Mouse (Mus musculus): ENCODE data around the gene Ext2. TPM values are rescaled to one million over a fixed set of nuclear protein-coding genes. Genes with fewer than 3 reads are reported as not detected.

The Ext2 gene
- total RNA-seq, 1 experiment from 2014 or later: 28.7 TPM

GRCm38 (mm10) chr2:93699346-93699745, 123.0 kb downstream of the Ext2 start:
- ATAC-seq (replicated peaks; ENCODE audit: low read depth, poor library complexity, severe bottlenecking): no peak

GRCm38 (mm10) chr2:93696181-93696641, 126.2 kb downstream of the Ext2 start:
- ATAC-seq (replicated peaks; ENCODE audit: low read depth, poor library complexity, severe bottlenecking): no peak

- ATAC-seq (replicated peaks; ENCODE audit: low read depth, poor library complexity, severe bottlenecking): no peak
Measured at GRCm38 (mm10) chr2:93693101-93693500, 129.3 kb downstream of the Ext2 start.

DNA sequence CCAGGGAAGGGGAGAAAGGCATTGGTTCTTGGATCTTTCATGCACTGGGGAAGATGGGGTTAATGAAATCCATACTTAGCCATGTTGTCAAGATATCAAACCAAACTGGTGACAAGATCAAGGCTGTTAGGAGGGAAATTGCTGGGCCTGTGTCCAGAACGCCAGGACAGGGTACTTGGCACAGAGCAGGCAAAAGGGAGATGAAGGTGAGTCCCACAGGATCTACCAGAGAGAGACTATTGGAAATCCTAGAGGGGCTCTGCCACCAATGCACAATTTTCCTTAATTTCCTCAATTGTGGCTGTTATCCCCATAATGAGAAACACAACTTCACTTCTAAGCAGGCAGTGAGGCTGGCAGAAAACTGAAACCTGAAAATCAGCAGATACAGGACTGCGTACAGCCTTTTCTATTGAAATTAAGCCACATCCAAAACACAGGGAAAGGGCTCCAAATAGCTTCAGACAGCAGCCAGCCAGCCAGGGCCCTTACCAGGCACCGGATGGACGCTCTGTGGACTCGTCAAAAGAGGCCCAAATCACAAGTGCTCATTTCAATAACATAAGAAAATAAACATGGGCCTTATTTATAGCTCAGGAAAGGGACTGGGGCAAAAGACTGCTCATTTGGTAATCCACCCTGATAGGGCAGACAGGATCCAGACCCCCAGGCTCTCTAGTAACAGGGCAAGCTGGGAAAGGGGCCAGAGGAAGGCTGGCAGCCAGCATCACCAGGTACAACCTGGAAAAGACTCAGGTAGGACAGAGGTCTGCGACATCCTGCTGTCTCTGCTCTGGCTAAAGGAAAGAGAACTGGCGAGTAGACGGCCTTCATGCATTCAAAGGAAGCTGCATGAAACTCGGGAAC, 132.1 kb downstream of the Ext2 start:
- no peak for ATAC-seq (replicated peaks; ENCODE audit: low read depth, poor library complexity, severe bottlenecking)

DNA sequence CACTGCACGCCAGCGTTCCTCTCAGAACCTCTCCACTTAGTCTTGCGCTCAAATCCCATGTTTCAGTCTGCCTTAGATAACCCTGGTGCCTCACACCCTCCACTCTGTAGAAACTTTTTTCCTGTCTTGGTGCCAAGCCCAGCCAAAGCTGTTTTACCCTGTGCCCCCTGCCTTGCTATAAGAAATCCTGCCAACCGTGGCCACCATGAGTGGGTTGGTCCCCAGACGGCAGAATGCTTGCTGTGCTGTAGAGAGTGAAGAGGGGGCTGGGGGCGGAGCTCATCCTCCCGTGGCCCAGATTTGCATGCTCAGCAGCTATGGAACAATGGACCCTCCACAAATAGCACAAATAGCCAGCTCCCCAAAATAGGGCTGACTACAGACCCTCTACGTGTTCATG, 138.7 kb downstream of the Ext2 start:
- ATAC-seq (replicated peaks; ENCODE audit: low read depth, poor library complexity, severe bottlenecking): no peak

- ATAC-seq (replicated peaks; ENCODE audit: low read depth, poor library complexity, severe bottlenecking): 0 out of 2 replicates have a peak, but pooled peaks have one; percentile 32
Measured at GRCm38 (mm10) chr2:93682601-93683202, 139.7 kb downstream of the Ext2 start.

DNA sequence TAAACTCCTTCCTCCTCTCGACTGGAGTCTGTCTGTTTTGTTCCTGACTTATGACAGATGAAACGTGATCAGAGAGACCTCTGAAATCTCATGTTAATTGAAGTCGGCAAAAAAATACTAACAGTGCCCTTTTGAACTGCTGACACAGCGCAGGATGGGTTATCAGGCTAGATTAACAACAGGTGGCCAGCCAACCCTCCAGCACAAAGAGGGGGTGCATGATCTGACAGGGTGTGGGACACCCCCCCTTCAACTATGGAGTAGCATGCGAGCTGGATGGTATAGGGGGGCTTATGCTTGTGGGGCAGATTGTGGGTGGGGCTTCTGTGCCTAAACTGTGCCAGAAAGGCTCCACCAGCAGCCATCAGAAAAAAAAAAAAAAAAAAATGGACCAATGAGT, 141.0 kb downstream of the Ext2 start:
- no peak for ATAC-seq (replicated peaks; ENCODE audit: low read depth, poor library complexity, severe bottlenecking)

DNA sequence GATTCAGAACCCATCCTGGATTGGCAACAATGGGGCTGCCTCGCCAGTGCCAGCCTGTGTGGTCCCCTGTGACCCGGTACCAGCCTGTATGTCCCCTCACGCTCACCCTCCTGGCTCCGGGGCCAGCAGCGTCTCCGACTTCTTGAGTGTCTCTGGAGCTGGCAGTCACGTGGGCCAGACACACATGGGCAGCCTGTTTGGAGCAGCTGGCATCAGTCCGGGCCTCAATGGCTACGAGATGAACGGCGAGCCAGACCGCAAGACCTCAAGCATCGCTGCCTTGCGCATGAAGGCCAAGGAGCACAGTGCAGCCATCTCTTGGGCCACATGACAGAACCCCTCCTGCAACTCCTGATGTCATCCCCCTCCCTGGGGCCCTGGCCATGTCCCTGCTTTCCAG, 145.1 kb downstream of the Ext2 start:
- ATAC-seq (replicated peaks; ENCODE audit: low read depth, poor library complexity, severe bottlenecking): no peak

GRCm38 (mm10) chr2:93671573-93672184, 150.7 kb downstream of the Ext2 start:
- no peak for ATAC-seq (replicated peaks; ENCODE audit: low read depth, poor library complexity, severe bottlenecking)

- ATAC-seq (replicated peaks; ENCODE audit: low read depth, poor library complexity, severe bottlenecking): no peak
Measured at GRCm38 (mm10) chr2:93666146-93666858, 156.1 kb downstream of the Ext2 start.

DNA sequence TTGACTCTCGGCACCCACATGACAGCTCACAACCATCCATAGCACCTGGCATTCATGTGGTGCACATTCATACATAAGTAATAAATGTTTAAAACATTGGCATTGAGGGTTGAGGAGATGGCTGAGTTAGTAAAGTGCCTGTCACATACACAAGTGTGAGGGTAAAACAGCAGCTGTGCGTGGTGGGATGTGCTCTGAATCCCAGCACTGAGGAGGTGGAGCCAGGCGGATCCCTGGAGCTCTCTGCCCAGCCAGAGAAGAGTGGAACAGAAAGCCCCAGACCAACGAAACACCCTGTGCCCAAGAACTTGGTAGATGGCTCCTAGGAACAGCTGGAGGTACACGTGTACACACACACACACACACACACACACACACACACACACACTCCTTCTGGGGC, 156.9 kb downstream of the Ext2 start:
- no peak for ATAC-seq (replicated peaks; ENCODE audit: low read depth, poor library complexity, severe bottlenecking)

DNA sequence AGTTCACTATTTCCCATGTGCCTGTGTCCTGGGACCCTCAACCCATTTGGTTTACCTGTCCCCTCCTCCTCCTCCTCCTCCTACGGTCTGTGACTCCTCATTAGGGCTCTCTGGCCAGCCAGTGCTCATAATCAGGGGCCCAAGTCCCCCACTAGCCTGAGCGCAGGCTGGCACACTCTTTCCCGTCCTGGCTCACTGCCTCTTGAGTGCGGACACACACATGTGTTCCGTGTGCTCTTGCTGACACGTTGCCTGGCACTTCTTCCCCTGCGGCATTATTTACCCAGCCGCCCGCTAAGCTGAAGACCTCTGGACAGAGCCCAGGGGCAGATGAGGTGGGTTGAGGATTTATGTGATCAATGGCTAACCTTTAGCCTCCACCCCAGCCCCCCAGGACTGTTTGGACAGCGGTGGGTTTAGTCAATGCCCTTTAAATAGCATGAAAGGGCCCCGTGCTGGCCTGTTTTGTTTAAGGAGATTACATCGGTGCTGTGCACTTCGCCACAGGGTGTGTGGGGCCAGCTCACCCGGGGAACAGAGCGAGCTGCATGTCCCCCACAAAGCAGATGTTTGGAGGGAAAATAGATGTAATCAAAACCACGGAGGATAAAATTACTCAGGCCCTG, 160.0 kb downstream of the Ext2 start:
- ATAC-seq (replicated peaks; ENCODE audit: low read depth, poor library complexity, severe bottlenecking): no peak

GRCm38 (mm10) chr2:93661096-93661495, 161.3 kb downstream of the Ext2 start:
- ATAC-seq (replicated peaks; ENCODE audit: low read depth, poor library complexity, severe bottlenecking): no peak

DNA sequence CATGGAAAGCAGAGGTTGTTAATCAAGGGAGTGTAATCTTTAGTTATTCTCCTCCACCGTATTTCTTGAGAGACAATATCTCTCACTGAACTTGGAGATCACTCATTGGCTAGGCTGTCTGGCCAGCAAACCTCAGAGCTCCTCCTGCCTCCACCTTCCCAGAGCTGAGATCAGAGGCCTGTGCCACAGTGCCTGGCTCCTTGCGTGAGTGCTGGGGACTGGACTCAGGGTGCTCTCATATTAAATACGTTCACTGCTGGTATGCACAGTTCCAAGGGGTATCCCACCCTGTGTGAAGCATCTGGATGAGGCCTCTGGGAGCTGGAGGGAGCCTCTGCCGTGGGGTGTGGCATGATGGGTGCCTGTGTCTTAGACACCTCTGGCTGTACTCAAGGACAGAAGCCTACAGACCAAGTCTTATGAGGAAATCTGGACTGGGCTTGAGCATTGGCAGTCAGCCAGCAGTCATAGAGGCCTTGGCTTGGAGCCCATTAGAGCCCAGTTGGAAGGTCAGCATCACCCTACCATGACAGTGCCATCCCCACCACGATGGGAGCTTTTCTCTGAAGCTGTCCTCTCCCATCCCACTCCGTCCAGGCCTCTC, 162.6 kb downstream of the Ext2 start:
- no peak for ATAC-seq (replicated peaks; ENCODE audit: low read depth, poor library complexity, severe bottlenecking)

DNA sequence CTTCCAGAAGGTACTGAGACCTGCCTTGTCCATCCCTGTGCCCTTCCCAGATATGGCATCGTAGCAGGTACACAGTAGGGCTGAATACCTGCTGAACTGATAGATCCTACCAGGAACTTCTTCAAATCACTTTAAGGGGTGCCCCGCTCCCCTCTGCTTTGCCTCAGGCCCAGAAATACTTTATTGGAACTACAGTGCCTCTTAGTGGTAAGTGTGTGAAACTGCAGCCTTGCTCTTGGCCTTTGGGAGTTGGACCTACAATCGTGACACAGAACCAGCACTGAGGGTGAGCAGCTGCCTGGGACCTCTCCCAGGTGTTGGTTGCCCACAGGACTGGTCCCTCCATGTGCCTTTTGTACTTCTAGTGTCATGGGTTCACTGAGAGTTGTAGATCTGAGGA, 163.4 kb downstream of the Ext2 start:
- ATAC-seq (replicated peaks; ENCODE audit: low read depth, poor library complexity, severe bottlenecking): peak; percentile 87

DNA sequence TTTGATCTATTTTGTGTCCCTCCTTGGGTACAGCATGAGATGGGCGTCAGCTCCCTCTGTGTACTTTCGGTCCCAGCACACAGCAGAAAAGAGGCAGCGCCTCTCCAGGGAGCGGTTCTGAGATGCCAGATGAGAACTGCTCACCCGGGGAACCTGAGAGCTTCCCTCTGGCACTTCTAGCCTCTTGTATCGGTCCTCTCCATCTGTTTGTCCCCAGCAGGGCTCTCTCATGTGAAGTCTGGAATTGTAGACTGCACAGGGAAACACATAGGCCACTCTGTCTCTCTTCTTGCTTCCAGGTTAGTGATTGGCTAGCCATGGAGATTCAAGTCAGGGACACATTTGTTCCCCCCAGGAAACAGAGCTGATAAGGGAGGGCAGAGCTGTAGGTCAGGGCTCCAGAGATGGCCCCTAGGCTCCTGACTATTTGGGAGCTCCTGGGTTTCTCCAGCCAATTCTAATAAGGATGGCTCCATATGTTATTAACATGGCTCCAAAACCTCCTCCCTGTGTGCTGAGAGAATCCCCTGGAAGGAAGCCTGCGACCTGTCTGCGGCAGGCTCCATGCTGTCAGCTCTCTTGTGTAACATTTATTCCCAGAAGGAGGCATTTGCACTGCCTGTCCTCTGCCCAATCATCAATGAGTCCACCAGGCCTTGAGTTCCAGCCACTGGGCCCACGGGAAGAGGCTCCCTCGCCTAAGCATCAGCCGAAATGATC, 167.9 kb downstream of the Ext2 start:
- ATAC-seq (replicated peaks; ENCODE audit: low read depth, poor library complexity, severe bottlenecking): no peak

- ATAC-seq (replicated peaks; ENCODE audit: low read depth, poor library complexity, severe bottlenecking): no peak
Measured at GRCm38 (mm10) chr2:93649243-93649870, 173.0 kb downstream of the Ext2 start.

GRCm38 (mm10) chr2:93647924-93648575, 174.3 kb downstream of the Ext2 start:
- ATAC-seq (replicated peaks; ENCODE audit: low read depth, poor library complexity, severe bottlenecking): no peak
